Mouse (Mus musculus) embryonic facial prominence, embryonic 15.5 days (tissue): ENCODE measurements around the gene Mtif3. TPM values are rescaled to one million over a fixed set of nuclear protein-coding genes. Genes with fewer than 3 reads are reported as not detected.
"Not testable (repeated sequence)": the region's sequence is repeated elsewhere in the genome, so short reads cannot be mapped to it uniquely, and the experiment has no call there.

ENCODE experiments used
- ATAC-seq: fragments of 200-750 bp; cut with Nextera tagmentation; 2 replicates; pipeline ENCODE4 v1.8.0; 2017; ENCODE audit warnings: low read depth, moderate TSS enrichment; ENCODE audit not compliant: insufficient number of reproducible peaks, low FRiP score, low TSS enrichment
- H3K27ac ChIP-seq: fragments of 300-500 bp; sonication (generic); replicated peaks from 2 replicates; pipeline ENCODE4 v1.5.1; 2015; ENCODE audit warnings: mild to moderate bottlenecking, inconsistent platforms
- H3K27me3 ChIP-seq: fragments of 300-500 bp; sonication (generic); 2 replicates; pipeline ENCODE4 v1.6.1; 2015; ENCODE audit warnings: inconsistent platforms
- H3K36me3 ChIP-seq: fragments of 300-500 bp; sonication (generic); 2 replicates; pipeline ENCODE4 v1.6.1; 2015; ENCODE audit warnings: mild to moderate bottlenecking, inconsistent platforms
- H3K4me1 ChIP-seq: fragments of 300-500 bp; sonication (generic); 2 replicates; pipeline ENCODE4 v1.6.1; 2015; ENCODE audit warnings: inconsistent platforms
- H3K4me2 ChIP-seq: fragments of 300-500 bp; sonication (generic); replicated peaks from 2 replicates; pipeline ENCODE4 v1.6.1; 2015; ENCODE audit warnings: mild to moderate bottlenecking, inconsistent platforms
- H3K4me3 ChIP-seq: fragments of 300-500 bp; sonication (generic); replicated peaks from 2 replicates; pipeline ENCODE4 v1.5.1; 2015; ENCODE audit warnings: mild to moderate bottlenecking, inconsistent platforms
- H3K9ac ChIP-seq: fragments of 300-500 bp; sonication (generic); 2 replicates; pipeline ENCODE4 v1.6.1; 2015; ENCODE audit warnings: inconsistent platforms
- H3K9me3 ChIP-seq: fragments of 300-500 bp; sonication (generic); replicated peaks from 2 replicates; pipeline ENCODE4 v1.6.1; 2016; ENCODE audit warnings: inconsistent platforms
- WGBS: fragments of 180-500 bp; shearing (Covaris S2); methylation state at CpG from one replicate; pipeline ENCODE4 v1.1.7; 2015; 5-methylcytosine and 5-hydroxymethylcytosine counted together
- polyA plus RNA-seq: library from polyadenylated mRNA; unstranded; fragments of >200 nt; fragmentation: Nextera tagmentation; extraction: Ambion mirVana; gene quantifications from 2 replicates; pipeline ENCODE4 v1.2.1, GENCODE M21; 2015

The Mtif3 gene
- polyA plus RNA-seq, 1 experiment from 2014 or later = 23.0 TPM

- H3K27ac ChIP-seq = peak within 1 kb of the TSS; percentile 87
- H3K4me2 ChIP-seq = peak within 1 kb of the TSS; percentile 90
- no peaks in the 10 kb centered on the region for H3K9me3 ChIP-seq
- ATAC-seq = peak; percentile 91
- peaks cover 32% of the 10 kb centered on the region for H3K36me3 ChIP-seq
- H3K4me3 ChIP-seq = peak within 1 kb of the TSS; percentile 76
- peak within 1 kb of the TSS; percentile 83 for H3K9ac ChIP-seq
- no peaks in the 10 kb centered on the region for H3K27me3 ChIP-seq
- H3K4me1 ChIP-seq = peaks cover 12% of the 10 kb centered on the region
- WGBS = under 1% methylated on average over 62 of the region's 62 CpGs
These were observed 15.0 kb downstream of the Mtif3 start, which contains the start of gene Gtf3a for GRCm38 (mm10) chr5:146948508-146949088. Gene Gtf3a, plus strand, starts transcription at chr5:146948657.

- no peak for ATAC-seq
- Histone ChIP-seq H3K4me3 (peak overlapping the region; percentile 76), H3K27me3 (no peaks in the 10 kb centered on the region), H3K4me2 (peak overlapping the region; percentile 90), H3K4me1 (peaks cover 12% of the 10 kb centered on the region), H3K36me3 (peaks cover 26% of the 10 kb centered on the region), H3K9ac (peak overlapping the region; percentile 83; the same call in 1 of the 2 replicates), H3K9me3 (no peaks in the 10 kb centered on the region), H3K27ac (peak overlapping the region; percentile 87)
- 11% methylated on average over 10 of the region's 10 CpGs for WGBS
These were observed 15.5 kb downstream of the Mtif3 start for GRCm38 (mm10) chr5:146948041-146948507.

- Histone ChIP-seq H3K4me1 (peaks cover 12% of the 10 kb centered on the region), H3K9ac (no peak overlapping the region), H3K36me3 (peaks cover 21% of the 10 kb centered on the region), H3K27ac (no peak overlapping the region), H3K27me3 (no peaks in the 10 kb centered on the region), H3K9me3 (no peaks in the 10 kb centered on the region), H3K4me3 (no peak overlapping the region), H3K4me2 (no peak overlapping the region)
- ATAC-seq = no peak
- 91% methylated on average over 6 of the region's 6 CpGs for WGBS
These were observed 16.1 kb downstream of the Mtif3 start for GRCm38 (mm10) chr5:146947497-146947896.

- H3K9me3 ChIP-seq = no peaks in the 10 kb centered on the region
- H3K4me3 ChIP-seq = no peak overlapping the region
- no peak overlapping the region for H3K4me2 ChIP-seq
- H3K27ac ChIP-seq = no peak overlapping the region
- peaks cover 12% of the 10 kb centered on the region for H3K4me1 ChIP-seq
- WGBS = 87% methylated on average over 9 of the region's 9 CpGs
- no peak overlapping the region for H3K9ac ChIP-seq
- H3K36me3 ChIP-seq = peaks cover 13% of the 10 kb centered on the region
- H3K27me3 ChIP-seq = no peaks in the 10 kb centered on the region
- ATAC-seq = no peak
These were observed 16.9 kb downstream of the Mtif3 start for GRCm38 (mm10) chr5:146946682-146947081.

- Histone ChIP-seq H3K9me3 (no peaks in the 10 kb centered on the region), H3K27me3 (no peaks in the 10 kb centered on the region), H3K4me3 (no peak overlapping the region), H3K27ac (no peak overlapping the region), H3K4me1 (peaks cover 6% of the 10 kb centered on the region), H3K36me3 (no peaks in the 10 kb centered on the region), H3K9ac (no peak overlapping the region), H3K4me2 (no peak overlapping the region)
- ATAC-seq = no peak
- WGBS = 94% methylated on average over 2 of the region's 2 CpGs
These were observed 19.0 kb downstream of the Mtif3 start for GRCm38 (mm10) chr5:146944568-146944967.

DNA sequence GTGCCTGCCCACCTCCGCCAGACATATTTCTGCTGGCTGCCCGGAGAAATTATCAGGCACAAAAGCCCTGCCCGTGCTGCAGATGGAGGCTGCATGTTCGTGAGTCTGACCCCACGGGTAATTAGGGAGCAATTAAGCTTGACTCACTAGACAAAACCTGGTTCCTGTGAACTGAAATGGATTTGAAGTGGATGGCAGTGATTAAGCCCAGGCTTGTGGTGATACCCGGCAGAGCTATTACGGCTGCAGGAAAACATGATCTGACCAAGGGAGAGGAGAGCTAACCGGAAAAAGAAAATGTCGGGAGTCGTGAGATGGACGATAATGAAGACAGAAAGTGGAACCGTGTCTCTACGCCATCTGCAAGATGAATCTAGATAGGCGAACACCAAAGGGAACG, 20.6 kb downstream of the Mtif3 start:
- 43% methylated on average over 15 of the region's 15 CpGs for WGBS
- H3K9me3 ChIP-seq = no peaks in the 10 kb centered on the region
- 0 out of 2 replicates have a peak, but pooled peaks cover 2% of the 10 kb centered on the region for H3K4me1 ChIP-seq
- H3K27ac ChIP-seq = no peak overlapping the region
- no peak overlapping the region for H3K9ac ChIP-seq
- ATAC-seq = no peak
- H3K27me3 ChIP-seq = no peaks in the 10 kb centered on the region
- no peaks in the 10 kb centered on the region for H3K36me3 ChIP-seq
- no peak overlapping the region for H3K4me2 ChIP-seq
- no peak overlapping the region for H3K4me3 ChIP-seq

DNA sequence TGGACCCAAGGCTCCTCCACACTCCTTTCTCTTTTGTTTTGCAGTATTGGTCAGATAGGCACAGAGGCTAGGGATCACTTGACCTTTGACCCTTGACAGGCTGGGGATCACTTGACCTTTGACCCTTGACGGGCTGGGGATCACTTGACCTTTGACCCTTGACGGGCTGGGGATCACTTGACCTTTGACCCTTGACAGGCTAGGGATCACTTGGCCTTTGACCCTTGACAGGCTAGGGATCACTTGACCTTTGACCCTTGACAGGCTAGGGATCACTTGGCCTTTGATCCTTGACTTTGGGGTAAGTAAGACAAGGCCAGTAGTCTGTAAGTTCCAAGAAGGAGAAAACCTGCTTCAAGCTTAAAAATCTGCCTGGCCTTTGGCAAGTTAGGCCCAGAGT, 21.7 kb downstream of the Mtif3 start:
- not testable (repeated sequence) for H3K9me3 ChIP-seq, H3K4me2 ChIP-seq, H3K36me3 ChIP-seq, H3K27ac ChIP-seq, H3K4me1 ChIP-seq, H3K9ac ChIP-seq, H3K27me3 ChIP-seq, H3K4me3 ChIP-seq, ATAC-seq
- WGBS = 31% methylated on average over 2 of the region's 2 CpGs

- Histone ChIP-seq H3K9me3 (no peaks in the 10 kb centered on the region), H3K27me3 (no peaks in the 10 kb centered on the region; the same call in 1 of the 2 replicates), H3K36me3 (no peaks in the 10 kb centered on the region), H3K9ac (no peak overlapping the region), H3K4me2 (no peak overlapping the region), H3K4me1 (no peaks in the 10 kb centered on the region), H3K4me3 (no peak overlapping the region), H3K27ac (no peak overlapping the region)
- WGBS = 19% methylated on average over 7 of the region's 7 CpGs
- ATAC-seq = no peak
These were observed 23.4 kb downstream of the Mtif3 start for GRCm38 (mm10) chr5:146940219-146940618.

- no peak overlapping the region for H3K4me2 ChIP-seq
- H3K27ac ChIP-seq = no peak overlapping the region
- no peaks in the 10 kb centered on the region for H3K9me3 ChIP-seq
- no peak overlapping the region for H3K4me3 ChIP-seq
- H3K4me1 ChIP-seq = no peaks in the 10 kb centered on the region
- H3K27me3 ChIP-seq = no peaks in the 10 kb centered on the region; the same call in 1 of the 2 replicates
- no peak for ATAC-seq
- 80% methylated on average over 16 of the region's 16 CpGs for WGBS
- no peaks in the 10 kb centered on the region for H3K36me3 ChIP-seq
- no peak overlapping the region for H3K9ac ChIP-seq
These were observed 24.3 kb downstream of the Mtif3 start for GRCm38 (mm10) chr5:146939109-146939796.

DNA sequence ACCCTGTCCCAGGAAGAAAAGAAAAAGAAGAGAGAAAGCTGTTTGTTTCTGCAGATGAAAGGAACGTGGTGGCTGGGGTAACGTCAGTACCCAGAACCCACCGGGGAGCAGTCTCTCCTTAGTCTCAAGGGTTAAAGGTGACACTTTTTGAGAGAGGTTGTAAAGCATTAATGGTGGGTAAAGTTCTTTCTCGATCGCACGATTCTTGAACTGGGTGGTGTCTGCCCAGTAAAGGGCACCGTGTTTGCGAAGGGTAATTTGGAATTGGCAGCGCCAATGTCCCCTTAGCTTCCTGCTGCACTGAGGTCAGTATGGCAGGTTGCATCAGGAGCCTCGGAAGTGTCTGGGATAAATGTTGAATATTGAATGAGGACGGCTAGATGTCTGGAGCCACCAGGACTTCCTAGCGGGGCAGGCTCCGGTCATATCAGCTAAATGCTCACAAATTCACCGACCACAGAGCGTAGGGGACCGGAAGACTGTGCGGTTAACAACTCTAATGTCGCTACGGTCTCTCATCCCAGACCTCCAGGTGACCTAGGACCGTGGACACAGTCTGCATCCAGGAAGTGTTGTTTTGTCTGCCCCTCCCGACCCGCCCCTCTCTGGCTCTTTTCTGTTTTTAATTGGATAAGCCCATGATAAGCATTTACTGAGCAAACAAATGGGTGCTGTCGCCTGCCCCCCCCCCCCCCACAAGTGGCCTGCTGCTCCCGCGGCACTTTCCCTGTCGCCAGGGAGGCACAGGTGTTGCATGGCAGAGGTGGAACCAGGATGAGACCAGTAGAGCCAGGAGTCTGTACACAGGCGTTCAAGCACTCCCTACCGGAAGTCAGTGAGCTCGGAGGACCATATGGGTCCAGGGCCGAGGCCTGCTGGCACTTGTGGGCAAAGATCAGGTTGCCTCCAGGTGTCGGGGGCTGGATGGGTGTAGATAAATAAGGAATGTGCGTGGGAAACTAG, 25.8 kb downstream of the Mtif3 start:
- Histone ChIP-seq H3K36me3 (no peaks in the 10 kb centered on the region), H3K4me1 (no peaks in the 10 kb centered on the region), H3K27me3 (no peaks in the 10 kb centered on the region; the same call in 1 of the 2 replicates), H3K9me3 (no peaks in the 10 kb centered on the region), H3K9ac (no peak overlapping the region), H3K4me3 (no peak overlapping the region), H3K4me2 (no peak overlapping the region), H3K27ac (no peak overlapping the region)
- ATAC-seq = no peak
- 81% methylated on average over 32 of the region's 32 CpGs for WGBS

- no peak for ATAC-seq
- WGBS = 84% methylated on average over 12 of the region's 12 CpGs
- no peak overlapping the region for H3K4me3 ChIP-seq
- H3K4me1 ChIP-seq = no peaks in the 10 kb centered on the region
- no peaks in the 10 kb centered on the region for H3K9me3 ChIP-seq
- H3K27me3 ChIP-seq = no peaks in the 10 kb centered on the region; the same call in 1 of the 2 replicates
- no peak overlapping the region for H3K9ac ChIP-seq
- H3K4me2 ChIP-seq = no peak overlapping the region
- H3K36me3 ChIP-seq = no peaks in the 10 kb centered on the region
- H3K27ac ChIP-seq = no peak overlapping the region
These were observed 30.1 kb downstream of the Mtif3 start for GRCm38 (mm10) chr5:146933466-146933865.
